Mouse (Mus musculus): ENCODE measurements around the gene Cxcl10.

Cxcl10 gene

GRCm38 (mm10) chr5:92348794-92349413, at the start of gene Cxcl10:
Gene Cxcl10 (minus strand): TSS chr5:92348889.
- peak; percentile 61 for DNase-seq (ENCODE audit: low read depth, low spot score)

GRCm38 (mm10) chr5:92398153-92398552, 49.5 kb upstream of the Cxcl10 start:
- peak; percentile 91 for DNase-seq (ENCODE audit: low read depth, low spot score)

DNA sequence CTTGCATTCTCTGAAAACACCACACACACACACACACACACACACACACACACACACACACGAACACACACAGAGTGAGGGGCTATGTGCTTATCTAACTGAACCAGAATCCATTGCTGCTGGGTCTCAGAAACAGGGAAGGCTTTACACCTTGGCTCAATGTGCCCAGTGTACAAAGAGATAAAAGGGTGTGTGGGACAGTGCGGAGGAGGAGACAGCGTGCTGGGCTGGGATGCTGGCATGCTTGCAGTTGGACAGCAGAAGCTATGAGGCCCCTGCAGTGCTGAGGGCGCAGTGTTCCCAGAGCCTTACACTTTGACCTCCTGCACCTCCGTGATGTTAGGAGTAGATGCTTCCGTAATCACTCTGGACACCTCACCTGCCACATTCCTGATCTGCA, 47.8 kb upstream of the Cxcl10 start:
- DNase-seq (ENCODE audit: low read depth, low spot score): no peak

- no peak for DNase-seq (ENCODE audit: low read depth, low spot score)
Measured at GRCm38 (mm10) chr5:92395764-92396163, 47.1 kb upstream of the Cxcl10 start.

GRCm38 (mm10) chr5:92393863-92394262, 45.2 kb upstream of the Cxcl10 start:
- no peak for DNase-seq (ENCODE audit: low read depth, low spot score)

DNA sequence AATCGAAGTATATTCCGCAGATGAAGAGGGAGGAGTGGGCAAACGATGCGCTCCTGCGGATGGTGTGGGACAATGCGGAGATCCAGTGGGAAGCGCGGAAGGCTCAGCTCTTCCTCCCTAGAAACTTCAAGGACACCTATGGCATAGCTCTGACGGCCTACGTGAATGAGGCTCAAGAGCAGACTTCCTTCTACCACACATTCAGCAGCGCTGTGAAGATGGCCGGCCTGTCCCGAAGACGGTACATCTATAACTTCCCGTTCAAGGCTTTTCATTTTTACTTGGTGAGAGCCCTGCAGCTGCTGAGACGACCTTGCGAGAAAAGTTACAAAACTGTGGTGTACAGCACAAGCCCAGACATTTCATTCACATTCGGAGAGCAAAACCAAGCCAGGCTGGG, 43.9 kb upstream of the Cxcl10 start:
- peak; percentile 27 for DNase-seq (ENCODE audit: low read depth, low spot score)

- DNase-seq (ENCODE audit: low read depth, low spot score): no peak
Measured at GRCm38 (mm10) chr5:92390615-92391014, 41.9 kb upstream of the Cxcl10 start.

- DNase-seq (ENCODE audit: low read depth, low spot score): no peak
Measured at GRCm38 (mm10) chr5:92389977-92390376, 41.3 kb upstream of the Cxcl10 start.

DNA sequence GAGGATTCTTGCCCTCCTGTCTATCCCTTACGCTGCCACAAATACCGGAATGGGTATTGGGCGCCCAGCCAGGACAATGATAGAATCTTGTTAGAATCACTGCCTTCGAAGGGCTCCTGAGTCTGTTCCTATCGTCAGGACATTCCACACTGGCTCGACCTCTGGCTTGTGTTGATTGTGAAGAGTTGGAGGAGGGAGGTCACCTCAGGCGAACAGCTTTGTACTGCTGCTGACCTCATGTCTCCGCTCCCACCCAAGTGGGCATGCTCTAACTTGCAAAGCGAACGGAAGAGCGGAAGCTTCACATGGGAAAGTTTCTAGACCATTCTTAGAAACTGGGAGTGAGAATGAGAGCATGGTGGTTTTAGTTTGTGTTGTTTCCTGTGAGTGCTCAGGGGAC, 38.7 kb upstream of the Cxcl10 start:
- DNase-seq (ENCODE audit: low read depth, low spot score): no peak

DNA sequence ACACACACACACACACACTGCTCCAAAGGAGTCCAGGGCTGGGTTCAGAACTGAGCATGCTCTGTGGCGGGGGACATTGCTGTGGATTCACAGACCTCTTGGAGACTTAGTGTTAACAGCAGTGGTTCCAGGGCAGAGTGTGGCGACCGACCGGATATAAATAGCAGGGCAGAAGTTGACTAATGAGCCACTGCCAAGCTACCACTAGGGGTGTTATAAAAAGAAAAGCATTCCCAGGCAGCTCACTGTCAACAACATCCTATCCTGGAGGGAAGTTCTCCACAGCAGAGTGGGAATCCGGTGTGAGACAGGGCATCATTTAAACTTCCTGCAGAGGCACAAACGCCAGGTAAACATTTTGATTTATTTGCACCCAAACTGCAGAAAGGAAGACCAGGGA, 38.0 kb upstream of the Cxcl10 start:
- DNase-seq (ENCODE audit: low read depth, low spot score): peak; percentile 33

GRCm38 (mm10) chr5:92386102-92386501, 37.4 kb upstream of the Cxcl10 start:
- DNase-seq (ENCODE audit: low read depth, low spot score): no peak

GRCm38 (mm10) chr5:92384855-92385254, 36.2 kb upstream of the Cxcl10 start:
- peak; percentile 45 for DNase-seq (ENCODE audit: low read depth, low spot score)

- DNase-seq (ENCODE audit: low read depth, low spot score): no peak
Measured at GRCm38 (mm10) chr5:92383747-92384146, 35.1 kb upstream of the Cxcl10 start.

GRCm38 (mm10) chr5:92382349-92382679, 33.6 kb upstream of the Cxcl10 start:
- no peak for DNase-seq (ENCODE audit: low read depth, low spot score)

- peak; percentile 84 for DNase-seq (ENCODE audit: low read depth, low spot score)
Measured at GRCm38 (mm10) chr5:92381550-92382348, 33.1 kb upstream of the Cxcl10 start.

- DNase-seq (ENCODE audit: low read depth, low spot score): no peak
Measured at GRCm38 (mm10) chr5:92376795-92377405, 28.2 kb upstream of the Cxcl10 start.

DNA sequence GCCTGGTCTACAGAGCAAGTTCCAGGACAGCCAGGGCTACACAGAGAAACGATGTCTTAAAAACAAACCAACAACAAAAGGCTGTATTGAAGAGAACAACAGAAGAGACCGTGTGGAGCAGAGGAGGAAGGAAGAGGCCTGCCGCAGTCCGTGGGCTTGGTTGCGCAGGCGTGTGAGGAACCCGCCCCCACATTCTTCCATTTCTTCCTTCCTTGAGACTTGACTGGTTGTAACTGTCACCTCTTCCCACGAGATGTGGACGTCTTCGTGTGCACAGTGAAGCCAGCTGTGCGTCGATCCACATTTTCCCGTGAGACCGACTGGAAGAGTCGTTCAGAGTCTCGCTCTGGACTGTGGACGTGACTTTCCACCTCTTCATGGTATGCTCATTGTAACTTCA, 26.7 kb upstream of the Cxcl10 start:
- DNase-seq (ENCODE audit: low read depth, low spot score): no peak

GRCm38 (mm10) chr5:92374721-92375142, 26.0 kb upstream of the Cxcl10 start:
- no peak for DNase-seq (ENCODE audit: low read depth, low spot score)

GRCm38 (mm10) chr5:92372605-92373004, 23.9 kb upstream of the Cxcl10 start:
- DNase-seq (ENCODE audit: low read depth, low spot score): no peak

GRCm38 (mm10) chr5:92371361-92371976, 22.8 kb upstream of the Cxcl10 start:
- DNase-seq (ENCODE audit: low read depth, low spot score): no peak

- no peak for DNase-seq (ENCODE audit: low read depth, low spot score)
Measured at GRCm38 (mm10) chr5:92370891-92371290, 22.2 kb upstream of the Cxcl10 start.

DNA sequence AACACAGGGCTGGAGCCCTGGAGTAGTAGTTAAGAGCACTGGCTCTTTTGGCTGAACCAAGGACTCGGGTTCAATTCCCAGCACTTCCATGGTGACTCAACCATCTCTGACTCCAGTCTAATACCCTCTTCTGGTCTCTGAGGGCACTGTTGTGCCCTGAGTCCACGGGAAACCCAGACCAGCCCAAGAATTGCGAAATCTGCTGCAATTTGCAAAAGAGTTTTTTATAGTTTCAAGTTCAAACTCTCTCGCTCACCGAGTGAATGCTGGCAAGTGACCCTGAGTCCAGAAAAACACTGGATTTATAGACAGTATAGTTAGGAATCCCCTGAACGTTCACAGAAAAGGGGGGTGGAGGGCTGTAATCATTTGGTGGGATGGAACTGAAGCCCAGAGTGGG, 21.7 kb upstream of the Cxcl10 start:
- no peak for DNase-seq (ENCODE audit: low read depth, low spot score)

All from ES-CJ7 (cell line).